Mouse (Mus musculus): ENCODE measurements around the gene Plekho2.

Plekho2 gene

GRCm38 (mm10) chr9:65528417-65529038 is 51.3 kb downstream of the Plekho2 start:
- DNase-seq, result no peak

- DNase-seq, result no peak
These were observed 54.2 kb downstream of the Plekho2 start for GRCm38 (mm10) chr9:65525445-65526195.

GRCm38 (mm10) chr9:65523611-65524364 is 56.1 kb downstream of the Plekho2 start:
- peak; percentile 78 to 82 for DNase-seq

- no peak for DNase-seq
These were observed 59.3 kb downstream of the Plekho2 start for GRCm38 (mm10) chr9:65520505-65520876.

- DNase-seq, result no peak
These were observed 59.9 kb downstream of the Plekho2 start, which contains the start of gene Ankdd1a for GRCm38 (mm10) chr9:65519807-65520504. Gene Ankdd1a, minus strand, starts transcription at chr9:65520193.

GRCm38 (mm10) chr9:65514851-65515261 is 65.0 kb downstream of the Plekho2 start:
- DNase-seq, result no peak

GRCm38 (mm10) chr9:65514431-65514830 is 65.4 kb downstream of the Plekho2 start:
- DNase-seq, result no peak

GRCm38 (mm10) chr9:65512520-65512919 is 67.3 kb downstream of the Plekho2 start:
- no peak for DNase-seq

- no peak for DNase-seq
These were observed 71.4 kb downstream of the Plekho2 start for GRCm38 (mm10) chr9:65508449-65508848.

- DNase-seq, result no peak
These were observed 76.9 kb downstream of the Plekho2 start for GRCm38 (mm10) chr9:65502721-65503505.

Measured in thymus, postnatal 36 days (tissue).